Mouse (Mus musculus) kidney, embryonic 14.5 days (tissue): Measurements from ENCODE around the gene Bloc1s4. TPM values are rescaled to one million over a fixed set of nuclear protein-coding genes. Genes with fewer than 3 reads are reported as not detected.
"Not testable (repeated sequence)": the region's sequence is repeated elsewhere in the genome, so short reads cannot be mapped to it uniquely, and the experiment has no call there.

Experiments used
- ATAC-seq: fragments of 200-750 bp; cut with Nextera tagmentation; 2 replicates; pipeline ENCODE4 v1.8.0; 2017; ENCODE audit warnings: moderate number of reproducible peaks, mild to moderate bottlenecking, moderate TSS enrichment, moderate library complexity; ENCODE audit not compliant: low FRiP score, low TSS enrichment
- H3K27ac ChIP-seq: fragments of 300-500 bp; sonication (generic); 2 replicates; pipeline ENCODE4 v1.5.1; 2014; ENCODE audit warnings: low read depth, mild to moderate bottlenecking, low read length, moderate library complexity, mixed read lengths
- H3K27me3 ChIP-seq: fragments of 300-500 bp; sonication (generic); 2 replicates; pipeline ENCODE4 v1.6.1; 2014; ENCODE audit warnings: mild to moderate bottlenecking, low read length; ENCODE audit not compliant: control insufficient read depth, insufficient read depth
- H3K36me3 ChIP-seq: fragments of 300-500 bp; sonication (generic); 2 replicates; pipeline ENCODE4 v1.6.1; 2014; ENCODE audit warnings: low read length, mixed read lengths; ENCODE audit not compliant: control insufficient read depth, insufficient read depth
- H3K4me1 ChIP-seq: fragments of 300-500 bp; sonication (generic); 2 replicates; pipeline ENCODE4 v1.6.1; 2014; ENCODE audit warnings: low read length, mixed read lengths; ENCODE audit not compliant: control insufficient read depth, insufficient read depth
- H3K4me2 ChIP-seq: fragments of 300-500 bp; sonication (generic); replicated peaks from 2 replicates; pipeline ENCODE4 v1.6.1; 2014; ENCODE audit warnings: low read depth, mild to moderate bottlenecking, low read length
- H3K4me3 ChIP-seq: fragments of 300-500 bp; sonication (generic); 2 replicates; pipeline ENCODE4 v1.5.1; 2014; ENCODE audit warnings: mild to moderate bottlenecking, low read length
- H3K9ac ChIP-seq: fragments of 300-500 bp; sonication (generic); 2 replicates; pipeline ENCODE4 v1.6.1; 2014; ENCODE audit warnings: low read depth, mild to moderate bottlenecking, low read length, moderate library complexity
- H3K9me3 ChIP-seq: fragments of 300-500 bp; sonication (generic); 2 replicates; pipeline ENCODE4 v1.6.1; 2016; ENCODE audit warnings: low read length; ENCODE audit not compliant: control insufficient read depth
- WGBS: fragments of 180-500 bp; shearing (Covaris S2); extraction: QIAGEN DNeasy Blood & Tissue Kit; methylation state at CpG from one replicate; pipeline ENCODE4 v1.1.7; 2014; 5-methylcytosine and 5-hydroxymethylcytosine counted together
- polyA plus RNA-seq: library from polyadenylated mRNA; unstranded; fragments of >200 nt; fragmentation: Nextera tagmentation; extraction: Ambion mirVana; gene quantifications from 2 replicates; pipeline ENCODE4 v1.2.1, GENCODE M21; 2014

Gene Bloc1s4
- polyA plus RNA-seq: 26.1 and 26.7 TPM in 2 replicates

GRCm38 (mm10) chr5:36748536-36749061, at the start of gene Bloc1s4:
TSS of gene Bloc1s4 (minus strand) at chr5:36748650.
- WGBS: 4% methylated on average over 31 of the region's 31 CpGs
- peak; percentile 91 for ATAC-seq
- Histone ChIP-seq H3K9me3 (no peaks in the 10 kb centered on the region), H3K27me3 (no peaks in the 10 kb centered on the region), H3K4me1 (0 out of 2 replicates have a peak, but pooled peaks cover 8% of the 10 kb centered on the region), H3K27ac (no peak within 1 kb of the TSS; the same call in 1 of the 2 replicates), H3K4me3 (peak within 1 kb of the TSS; percentile 99), H3K9ac (peak within 1 kb of the TSS; percentile 95), H3K36me3 (no peaks in the 10 kb centered on the region), H3K4me2 (peak within 1 kb of the TSS; percentile 96)

GRCm38 (mm10) chr5:36797291-36797690, 48.8 kb upstream of the Bloc1s4 start:
- Histone ChIP-seq H3K36me3 (peaks cover 11% of the 10 kb centered on the region; the same call in 1 of the 2 replicates), H3K4me1 (no peaks in the 10 kb centered on the region), H3K9ac (peak overlapping the region; percentile 24; the same call in 1 of the 2 replicates), H3K9me3 (no peaks in the 10 kb centered on the region), H3K4me2 (peak overlapping the region; percentile 35), H3K27me3 (no peaks in the 10 kb centered on the region), H3K4me3 (peak overlapping the region; percentile 76), H3K27ac (no peak overlapping the region)
- no peak for ATAC-seq
- 60% methylated on average over 8 of the region's 8 CpGs for WGBS

GRCm38 (mm10) chr5:36796296-36797014, 48.0 kb upstream of the Bloc1s4 start, which contains the start of gene Mrfap1:
TSS of gene Mrfap1 (minus strand) at chr5:36796772.
- WGBS: under 1% methylated on average over 90 of the region's 90 CpGs
- H3K9me3 ChIP-seq, H3K27me3 ChIP-seq, H3K4me1 ChIP-seq: not testable (repeated sequence)
- Histone ChIP-seq H3K27ac (peak within 1 kb of the TSS; percentile 95), H3K9ac (peak within 1 kb of the TSS; percentile 79), H3K4me2 (peak within 1 kb of the TSS; percentile 48), H3K36me3 (peaks cover 11% of the 10 kb centered on the region; the same call in 1 of the 2 replicates), H3K4me3 (peak within 1 kb of the TSS; percentile 76)
- ATAC-seq: peak; percentile 85

- H3K4me1 ChIP-seq, H3K27me3 ChIP-seq, H3K9me3 ChIP-seq: not testable (repeated sequence)
- Histone ChIP-seq H3K4me2 (peak overlapping the region; percentile 48), H3K36me3 (peaks cover 11% of the 10 kb centered on the region; the same call in 1 of the 2 replicates), H3K9ac (peak overlapping the region; percentile 79), H3K27ac (peak overlapping the region; percentile 95), H3K4me3 (peak overlapping the region; percentile 76)
- 3% methylated on average over 35 of the region's 37 CpGs for WGBS
- ATAC-seq: peak; percentile 76
Measured at GRCm38 (mm10) chr5:36795647-36796295, 47.3 kb upstream of the Bloc1s4 start.

- Histone ChIP-seq H3K9me3 (no peaks in the 10 kb centered on the region), H3K4me2 (no peak overlapping the region), H3K4me1 (no peaks in the 10 kb centered on the region), H3K27ac (no peak overlapping the region), H3K27me3 (no peaks in the 10 kb centered on the region), H3K36me3 (peaks cover 11% of the 10 kb centered on the region; the same call in 1 of the 2 replicates), H3K9ac (no peak overlapping the region), H3K4me3 (no peak overlapping the region)
- ATAC-seq: no peak
- 71% methylated on average over 9 of the region's 9 CpGs for WGBS
Measured at GRCm38 (mm10) chr5:36791861-36792260, 43.4 kb upstream of the Bloc1s4 start.

- no peak for ATAC-seq
- Histone ChIP-seq H3K9me3 (no peaks in the 10 kb centered on the region), H3K4me3 (no peak overlapping the region), H3K9ac (no peak overlapping the region), H3K27me3 (no peaks in the 10 kb centered on the region), H3K4me2 (no peak overlapping the region), H3K27ac (no peak overlapping the region), H3K4me1 (no peaks in the 10 kb centered on the region), H3K36me3 (no peaks in the 10 kb centered on the region)
- WGBS: 94% methylated on average over 5 of the region's 5 CpGs
Measured at GRCm38 (mm10) chr5:36786052-36786451, 37.6 kb upstream of the Bloc1s4 start.

GRCm38 (mm10) chr5:36779512-36779911, 31.1 kb upstream of the Bloc1s4 start:
- Histone ChIP-seq H3K4me2 (no peak overlapping the region), H3K4me1 (no peaks in the 10 kb centered on the region), H3K36me3 (no peaks in the 10 kb centered on the region), H3K9me3 (0 out of 2 replicates have a peak, but pooled peaks cover 12% of the 10 kb centered on the region), H3K27me3 (no peaks in the 10 kb centered on the region), H3K9ac (no peak overlapping the region), H3K27ac (no peak overlapping the region), H3K4me3 (no peak overlapping the region)
- 88% methylated on average over 2 of the region's 2 CpGs for WGBS
- no peak for ATAC-seq

- Histone ChIP-seq H3K9me3 (0 out of 2 replicates have a peak, but pooled peaks cover 12% of the 10 kb centered on the region), H3K4me3 (no peak overlapping the region), H3K36me3 (no peaks in the 10 kb centered on the region), H3K4me1 (no peaks in the 10 kb centered on the region), H3K4me2 (no peak overlapping the region), H3K9ac (no peak overlapping the region), H3K27ac (no peak overlapping the region), H3K27me3 (no peaks in the 10 kb centered on the region)
- 91% methylated on average over 1 of the region's 2 CpGs for WGBS
- no peak for ATAC-seq
Measured at GRCm38 (mm10) chr5:36778901-36779300, 30.5 kb upstream of the Bloc1s4 start.
